Mouse (Mus musculus): ENCODE data around the gene Eral1. TPM values are rescaled to one million over a fixed set of nuclear protein-coding genes. Genes with fewer than 3 reads are reported as not detected.

Eral1 gene
- 13.8 and 13.9 TPM in 2 replicates for polyA plus RNA-seq (2015; fragmentation: Nextera tagmentation; extraction: Ambion mirVana)

- Histone ChIP-seq H3K27me3 (no peaks in the 10 kb centered on the region; the same call in 1 of the 2 replicates), H3K36me3 (replicated peaks) (peaks cover 31% of the 10 kb centered on the region), H3K4me1 (replicated peaks) (peaks cover 45% of the 10 kb centered on the region), H3K9me3 (replicated peaks) (no peaks in the 10 kb centered on the region), H3K4me2 (peak within 1 kb of the TSS; percentile 87), H3K4me3 (replicated peaks) (peak within 1 kb of the TSS; percentile 81), H3K27ac (replicated peaks) (peak within 1 kb of the TSS; percentile 78), H3K9ac (peak within 1 kb of the TSS; percentile 82)
- WGBS (ENCODE audit: insufficient replicate concordance), result under 1% methylated on average over 42 of the region's 42 CpGs
- peak; percentile 89 for ATAC-seq (ENCODE audit: insufficient read depth)
Observed at GRCm38 (mm10) chr11:78079961-78080921, at the start of gene Eral1. Gene Eral1 (minus strand): TSS chr11:78080383.

- 53% methylated on average over 8 of the region's 8 CpGs for WGBS (ENCODE audit: insufficient replicate concordance)
- H3K4me1 ChIP-seq (replicated peaks), result peaks cover 76% of the 10 kb centered on the region
- ATAC-seq (ENCODE audit: insufficient read depth), result no peak
Observed at GRCm38 (mm10) chr11:78129458-78129857, 49.3 kb upstream of the Eral1 start.

GRCm38 (mm10) chr11:78126739-78127138 lies 46.6 kb upstream of the Eral1 start:
- no peak overlapping the region for H3K4me2 ChIP-seq
- no peaks in the 10 kb centered on the region for H3K27me3 ChIP-seq
- 0 out of 2 replicates have a peak, but pooled peaks cover 3% of the 10 kb centered on the region for H3K36me3 ChIP-seq (replicated peaks)
- WGBS (ENCODE audit: insufficient replicate concordance), result 30% methylated on average over 4 of the region's 4 CpGs
- no peak overlapping the region for H3K9ac ChIP-seq
- ATAC-seq (ENCODE audit: insufficient read depth), result peak; percentile 58
- peak overlapping the region; percentile 26 for H3K27ac ChIP-seq (replicated peaks)
- no peaks in the 10 kb centered on the region for H3K9me3 ChIP-seq (replicated peaks)
- peaks cover 68% of the 10 kb centered on the region for H3K4me1 ChIP-seq (replicated peaks)
- H3K4me3 ChIP-seq (replicated peaks), result no peak overlapping the region

More at GRCm38 (mm10) chr11:78129458-78129857, 49.3 kb upstream of the Eral1 start:
- H3K36me3 ChIP-seq (replicated peaks), result 0 out of 2 replicates have a peak, but pooled peaks cover 3% of the 10 kb centered on the region
- no peak overlapping the region for H3K4me2 ChIP-seq
- H3K9me3 ChIP-seq (replicated peaks), result no peaks in the 10 kb centered on the region
- H3K4me3 ChIP-seq (replicated peaks), result no peak overlapping the region
- no peak overlapping the region for H3K27ac ChIP-seq (replicated peaks)
- H3K9ac ChIP-seq, result no peak overlapping the region
- H3K27me3 ChIP-seq, result no peaks in the 10 kb centered on the region

- Histone ChIP-seq H3K4me1 (replicated peaks) (peaks cover 76% of the 10 kb centered on the region), H3K4me3 (replicated peaks) (no peak overlapping the region), H3K27me3 (no peaks in the 10 kb centered on the region), H3K4me2 (peak overlapping the region; percentile 40), H3K9ac (0 out of 2 replicates have a peak overlapping the region, but pooled peaks have one; percentile 1), H3K9me3 (replicated peaks) (no peaks in the 10 kb centered on the region), H3K36me3 (replicated peaks) (0 out of 2 replicates have a peak, but pooled peaks cover 3% of the 10 kb centered on the region), H3K27ac (replicated peaks) (peak overlapping the region; percentile 11)
- 19% methylated on average over 6 of the region's 6 CpGs for WGBS (ENCODE audit: insufficient replicate concordance)
- no peak for ATAC-seq (ENCODE audit: insufficient read depth)
Observed at GRCm38 (mm10) chr11:78125691-78126090, 45.5 kb upstream of the Eral1 start.

GRCm38 (mm10) chr11:78123782-78124181 lies 43.6 kb upstream of the Eral1 start:
- peaks cover 79% of the 10 kb centered on the region for H3K4me1 ChIP-seq (replicated peaks)
- no peaks in the 10 kb centered on the region for H3K36me3 ChIP-seq (replicated peaks)
- ATAC-seq (ENCODE audit: insufficient read depth), result no peak
- H3K4me2 ChIP-seq, result no peak overlapping the region
- H3K9ac ChIP-seq, result no peak overlapping the region
- no peak overlapping the region for H3K4me3 ChIP-seq (replicated peaks)
- peak overlapping the region; percentile 31 for H3K27ac ChIP-seq (replicated peaks)
- H3K9me3 ChIP-seq (replicated peaks), result no peaks in the 10 kb centered on the region
- no peaks in the 10 kb centered on the region for H3K27me3 ChIP-seq

GRCm38 (mm10) chr11:78122815-78123214 lies 42.6 kb upstream of the Eral1 start:
- Histone ChIP-seq H3K36me3 (replicated peaks) (no peaks in the 10 kb centered on the region), H3K4me2 (no peak overlapping the region), H3K9ac (no peak overlapping the region), H3K27ac (replicated peaks) (no peak overlapping the region), H3K4me1 (replicated peaks) (peaks cover 79% of the 10 kb centered on the region), H3K4me3 (replicated peaks) (no peak overlapping the region), H3K27me3 (no peaks in the 10 kb centered on the region), H3K9me3 (replicated peaks) (no peaks in the 10 kb centered on the region)
- ATAC-seq (ENCODE audit: insufficient read depth), result no peak
- WGBS (ENCODE audit: insufficient replicate concordance), result 44% methylated on average over 4 of the region's 4 CpGs

- no peak overlapping the region for H3K27ac ChIP-seq (replicated peaks)
- no peaks in the 10 kb centered on the region for H3K9me3 ChIP-seq (replicated peaks)
- H3K4me1 ChIP-seq (replicated peaks), result peaks cover 79% of the 10 kb centered on the region
Observed at GRCm38 (mm10) chr11:78121176-78121575, 41.0 kb upstream of the Eral1 start.

GRCm38 (mm10) chr11:78119898-78120297 lies 39.7 kb upstream of the Eral1 start:
- Histone ChIP-seq H3K27ac (replicated peaks) (0 out of 2 replicates have a peak overlapping the region, but pooled peaks have one; percentile 26), H3K4me1 (replicated peaks) (peaks cover 81% of the 10 kb centered on the region), H3K36me3 (replicated peaks) (no peaks in the 10 kb centered on the region), H3K9me3 (replicated peaks) (no peaks in the 10 kb centered on the region), H3K4me2 (peak overlapping the region; percentile 21; the same call in 1 of the 2 replicates), H3K4me3 (replicated peaks) (no peak overlapping the region), H3K27me3 (no peaks in the 10 kb centered on the region), H3K9ac (no peak overlapping the region)
- no peak for ATAC-seq (ENCODE audit: insufficient read depth)
- WGBS (ENCODE audit: insufficient replicate concordance), result 23% methylated on average over 8 of the region's 8 CpGs

More at GRCm38 (mm10) chr11:78121176-78121575, 41.0 kb upstream of the Eral1 start:
- 64% methylated on average over 5 of the region's 5 CpGs for WGBS (ENCODE audit: insufficient replicate concordance)
- H3K4me2 ChIP-seq, result no peak overlapping the region
- H3K9ac ChIP-seq, result no peak overlapping the region
- H3K36me3 ChIP-seq (replicated peaks), result no peaks in the 10 kb centered on the region
- no peaks in the 10 kb centered on the region for H3K27me3 ChIP-seq
- no peak overlapping the region for H3K4me3 ChIP-seq (replicated peaks)
- ATAC-seq (ENCODE audit: insufficient read depth), result no peak

GRCm38 (mm10) chr11:78118467-78118866 lies 38.3 kb upstream of the Eral1 start:
- H3K27ac ChIP-seq (replicated peaks), result no peak overlapping the region
- no peaks in the 10 kb centered on the region for H3K27me3 ChIP-seq
- no peak for ATAC-seq (ENCODE audit: insufficient read depth)
- H3K36me3 ChIP-seq (replicated peaks), result no peaks in the 10 kb centered on the region
- H3K4me3 ChIP-seq (replicated peaks), result no peak overlapping the region
- no peak overlapping the region for H3K4me2 ChIP-seq
- H3K4me1 ChIP-seq (replicated peaks), result peaks cover 85% of the 10 kb centered on the region
- H3K9me3 ChIP-seq (replicated peaks), result no peaks in the 10 kb centered on the region
- no peak overlapping the region for H3K9ac ChIP-seq

GRCm38 (mm10) chr11:78116146-78116410 lies 35.9 kb upstream of the Eral1 start:
- H3K36me3 ChIP-seq (replicated peaks), result no peaks in the 10 kb centered on the region
- ATAC-seq (ENCODE audit: insufficient read depth), result no peak
- H3K4me2 ChIP-seq, result peak overlapping the region; percentile 80
- H3K4me1 ChIP-seq (replicated peaks), result peaks cover 73% of the 10 kb centered on the region
- H3K9me3 ChIP-seq (replicated peaks), result no peaks in the 10 kb centered on the region
- H3K27me3 ChIP-seq, result no peaks in the 10 kb centered on the region
- peak overlapping the region; percentile 73 for H3K4me3 ChIP-seq (replicated peaks)
- 7% methylated on average over 5 of the region's 5 CpGs for WGBS (ENCODE audit: insufficient replicate concordance)
- peak overlapping the region; percentile 74 for H3K27ac ChIP-seq (replicated peaks)
- H3K9ac ChIP-seq, result peak overlapping the region; percentile 65

GRCm38 (mm10) chr11:78115367-78116145 lies 35.4 kb upstream of the Eral1 start:
- H3K27ac ChIP-seq (replicated peaks), result peak overlapping the region; percentile 74
- H3K4me2 ChIP-seq, result peak overlapping the region; percentile 80
- WGBS (ENCODE audit: insufficient replicate concordance), result under 1% methylated on average over 37 of the region's 37 CpGs
- ATAC-seq (ENCODE audit: insufficient read depth), result peak; percentile 99
- H3K9me3 ChIP-seq (replicated peaks), result no peaks in the 10 kb centered on the region
- H3K9ac ChIP-seq, result peak overlapping the region; percentile 65
- H3K4me1 ChIP-seq (replicated peaks), result peaks cover 68% of the 10 kb centered on the region
- H3K27me3 ChIP-seq, result no peaks in the 10 kb centered on the region
- no peaks in the 10 kb centered on the region for H3K36me3 ChIP-seq (replicated peaks)
- peak overlapping the region; percentile 73 for H3K4me3 ChIP-seq (replicated peaks)
